Mouse (Mus musculus) bone marrow macrophage, adult 2 months (primary cell): ENCODE data around the gene Immp1l.

Experiments used
- CTCF ChIP-seq: IDR thresholded peaks from 2 replicates; pipeline ENCODE4 v1.5.1; 2012; ENCODE audit warnings: low read depth, mild to moderate bottlenecking, low read length, moderate library complexity
- POLR2A ChIP-seq: IDR thresholded peaks from 2 replicates; pipeline ENCODE4 v1.6.1; 2012; ENCODE audit warnings: mild to moderate bottlenecking, low read depth, low read length, borderline replicate concordance

DNA sequence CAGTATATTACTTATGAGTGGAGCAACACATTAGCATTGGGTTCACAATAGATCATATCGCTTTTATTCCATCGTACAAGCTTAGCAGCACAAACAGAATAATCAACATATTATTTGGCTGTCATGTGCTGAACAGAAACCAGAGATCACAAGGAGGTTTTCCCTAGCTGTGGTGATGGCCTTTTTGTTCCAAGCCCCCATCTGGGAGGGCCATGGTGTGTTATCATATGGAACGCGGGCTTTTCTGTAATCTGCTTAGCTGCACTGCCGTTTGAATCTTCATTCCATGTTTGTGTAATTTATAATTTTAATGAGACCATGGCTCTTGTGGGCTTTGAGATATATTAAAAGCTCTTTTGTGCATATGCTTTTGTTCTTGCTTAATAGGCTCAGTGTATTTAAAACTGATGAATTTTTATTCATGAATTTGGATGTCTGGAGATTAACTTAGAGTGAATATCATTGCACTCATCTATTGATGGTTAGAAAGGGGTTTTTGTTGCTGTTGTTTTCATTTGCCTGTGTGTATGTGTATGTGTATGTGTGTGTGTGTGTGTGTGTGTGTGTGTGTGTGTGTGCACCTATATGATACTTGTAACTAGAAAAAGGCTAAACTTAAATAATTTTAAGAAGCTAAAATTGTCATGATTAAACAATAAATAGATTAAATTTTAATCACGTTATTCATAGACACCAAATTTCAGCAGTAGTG is 9.4 kb downstream of the Immp1l start:
- TF ChIP-seq POLR2A: no peak
- TF ChIP-seq CTCF: no peak
